Mouse (Mus musculus): Measurements from ENCODE around the gene Gosr1. TPM values are rescaled to one million over a fixed set of nuclear protein-coding genes. Genes with fewer than 3 reads are reported as not detected.

Gene Gosr1
- polyA plus RNA-seq, 1 experiment: 25.9 TPM

DNA sequence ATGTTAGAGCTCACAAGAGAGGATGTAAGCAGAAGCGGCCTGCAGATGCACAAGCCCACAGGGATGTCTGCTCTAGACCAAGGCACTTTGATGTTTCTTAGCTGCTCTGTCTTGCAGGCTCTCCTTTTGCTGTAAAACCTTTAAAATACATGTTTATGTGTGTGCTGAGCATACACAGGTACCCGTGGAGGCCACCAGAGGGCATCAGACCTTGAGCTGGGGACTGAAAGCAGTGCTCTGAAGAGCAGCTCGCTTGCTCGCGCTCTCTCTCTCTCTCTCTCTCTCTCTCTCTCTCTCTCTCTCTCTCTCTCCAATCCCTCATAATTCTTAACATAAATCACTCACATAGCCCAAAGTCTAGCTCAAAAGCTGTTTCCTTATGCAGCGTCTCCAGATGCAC, 24.3 kb downstream of the Gosr1 start:
- DNase-seq: peak; percentile 56
- Histone ChIP-seq H3K27ac (ENCODE audit: control insufficient read depth, insufficient read depth, low read length) (peak overlapping the region; percentile 75), H3K27me3 (ENCODE audit: control insufficient read depth, insufficient read depth, low read length) (no peaks in the 10 kb centered on the region), H3K4me3 (ENCODE audit: control insufficient read depth, insufficient read depth, low read length) (no peak overlapping the region), H3K4me1 (replicated peaks; ENCODE audit: control insufficient read depth, insufficient read depth, low read length) (peaks cover 10% of the 10 kb centered on the region), H3K36me3 (ENCODE audit: control insufficient read depth, insufficient read depth, low read length) (peaks cover 9% of the 10 kb centered on the region)
- 75% methylated on average over 6 of the region's 6 CpGs for WGBS
- TF ChIP-seq CTCF (IDR thresholded peaks at IDR 0.05; ENCODE audit: borderline replicate concordance, control insufficient read depth, extremely low read depth, insufficient read depth, low read length, poor library complexity) (0 out of 2 replicates have a peak, but pooled peaks have one; percentile 30), POLR2A (IDR thresholded peaks at IDR 0.05; ENCODE audit: control insufficient read depth, extremely low read depth, insufficient read depth, low read length, poor library complexity) (no peak)

DNA sequence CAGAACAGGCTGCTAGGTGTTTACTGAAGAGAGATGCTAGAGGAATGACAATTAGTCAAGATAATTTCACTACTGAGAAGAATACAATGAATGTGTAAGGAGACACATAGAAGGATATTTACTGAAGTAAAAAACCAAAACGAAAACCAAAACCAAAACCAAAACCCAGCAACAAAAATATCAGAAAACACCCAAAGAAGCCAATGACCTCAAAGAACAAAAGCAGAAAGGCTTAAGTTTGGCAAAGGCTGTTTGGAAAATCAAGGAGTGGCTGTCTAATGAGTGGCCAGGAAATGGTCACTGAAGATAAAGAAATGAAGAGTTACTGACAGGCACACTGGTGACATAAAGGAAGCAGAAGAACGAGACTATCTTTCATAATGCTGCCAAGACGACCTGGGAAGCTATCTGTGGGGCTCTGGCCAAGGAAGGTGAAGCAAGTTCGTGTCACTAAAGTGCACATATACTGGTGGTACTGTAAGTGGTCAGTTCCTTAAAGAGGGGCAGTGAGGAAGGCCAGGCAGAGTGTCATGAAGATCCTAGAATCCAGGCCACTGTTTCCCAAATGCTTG, 27.5 kb downstream of the Gosr1 start:
- no peak overlapping the region for H3K4me3 ChIP-seq (ENCODE audit: control insufficient read depth, insufficient read depth, low read length)
- TF ChIP-seq POLR2A (IDR thresholded peaks at IDR 0.05; ENCODE audit: control insufficient read depth, extremely low read depth, insufficient read depth, low read length, poor library complexity) (no peak), CTCF (IDR thresholded peaks at IDR 0.05; ENCODE audit: borderline replicate concordance, control insufficient read depth, extremely low read depth, insufficient read depth, low read length, poor library complexity) (no peak)
- peaks cover 28% of the 10 kb centered on the region for H3K36me3 ChIP-seq (ENCODE audit: control insufficient read depth, insufficient read depth, low read length)

DNA sequence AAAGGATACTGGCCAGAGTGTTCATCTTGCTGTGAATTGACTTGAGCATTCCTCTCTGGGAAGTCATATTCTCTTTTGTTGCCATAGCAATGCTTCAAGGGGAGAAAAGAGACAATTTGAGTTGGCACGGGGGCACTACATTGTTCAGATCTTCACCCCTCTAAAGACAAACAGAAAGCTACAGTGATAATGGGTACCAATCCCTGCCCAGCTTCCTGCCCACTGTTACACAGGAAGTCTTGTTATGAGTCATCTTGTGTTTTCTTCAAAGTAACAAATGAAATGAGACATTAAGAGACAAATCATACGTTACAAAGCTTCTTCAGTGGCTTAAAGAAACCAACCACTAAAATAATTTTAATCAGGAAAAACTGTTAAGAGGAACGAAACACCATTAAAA, 28.8 kb downstream of the Gosr1 start:
- H3K27me3 ChIP-seq (ENCODE audit: control insufficient read depth, insufficient read depth, low read length): no peaks in the 10 kb centered on the region
- 7% methylated on average over 3 of the region's 3 CpGs for WGBS
- peaks cover 19% of the 10 kb centered on the region for H3K4me1 ChIP-seq (replicated peaks; ENCODE audit: control insufficient read depth, insufficient read depth, low read length)
- peak; percentile 21 for DNase-seq
- no peak overlapping the region for H3K27ac ChIP-seq (ENCODE audit: control insufficient read depth, insufficient read depth, low read length)
- no peak for TF ChIP-seq CTCF (IDR thresholded peaks at IDR 0.05; ENCODE audit: borderline replicate concordance, control insufficient read depth, extremely low read depth, insufficient read depth, low read length, poor library complexity)
- no peak for TF ChIP-seq POLR2A (IDR thresholded peaks at IDR 0.05; ENCODE audit: control insufficient read depth, extremely low read depth, insufficient read depth, low read length, poor library complexity)
- no peak overlapping the region for H3K4me3 ChIP-seq (ENCODE audit: control insufficient read depth, insufficient read depth, low read length)
- peaks cover 34% of the 10 kb centered on the region for H3K36me3 ChIP-seq (ENCODE audit: control insufficient read depth, insufficient read depth, low read length)

More for the DNA sequence above, 27.5 kb downstream of the Gosr1 start:
- Histone ChIP-seq H3K27me3 (ENCODE audit: control insufficient read depth, insufficient read depth, low read length) (no peaks in the 10 kb centered on the region), H3K27ac (ENCODE audit: control insufficient read depth, insufficient read depth, low read length) (peak overlapping the region; percentile 64), H3K4me1 (replicated peaks; ENCODE audit: control insufficient read depth, insufficient read depth, low read length) (peaks cover 13% of the 10 kb centered on the region)
- DNase-seq: no peak
- WGBS: 30% methylated on average over 4 of the region's 4 CpGs

DNA sequence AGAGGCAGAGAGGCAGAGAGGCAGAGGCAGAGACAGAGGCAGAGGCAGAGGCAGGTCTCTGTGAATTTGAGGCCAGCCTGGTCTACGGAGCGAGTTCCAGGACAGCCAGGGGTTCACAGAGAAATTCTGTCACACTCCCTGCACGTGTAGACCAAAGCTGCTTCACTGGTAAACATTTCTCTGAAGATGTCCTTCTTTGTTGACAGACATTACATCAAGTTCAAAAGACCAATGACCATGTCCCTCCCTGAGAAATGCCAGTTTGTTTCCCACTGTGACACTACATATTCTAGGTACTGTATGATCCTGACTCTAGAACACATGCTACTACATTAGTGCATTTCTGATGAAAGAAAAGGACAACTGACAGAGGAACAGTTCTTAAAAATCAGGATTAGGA, 32.7 kb downstream of the Gosr1 start:
- Histone ChIP-seq H3K27ac (ENCODE audit: control insufficient read depth, insufficient read depth, low read length) (no peak overlapping the region), H3K36me3 (ENCODE audit: control insufficient read depth, insufficient read depth, low read length) (peaks cover 30% of the 10 kb centered on the region), H3K4me1 (replicated peaks; ENCODE audit: control insufficient read depth, insufficient read depth, low read length) (peaks cover 16% of the 10 kb centered on the region), H3K27me3 (ENCODE audit: control insufficient read depth, insufficient read depth, low read length) (no peaks in the 10 kb centered on the region), H3K4me3 (ENCODE audit: control insufficient read depth, insufficient read depth, low read length) (no peak overlapping the region)
- TF ChIP-seq CTCF (IDR thresholded peaks at IDR 0.05; ENCODE audit: borderline replicate concordance, control insufficient read depth, extremely low read depth, insufficient read depth, low read length, poor library complexity) (no peak), POLR2A (IDR thresholded peaks at IDR 0.05; ENCODE audit: control insufficient read depth, extremely low read depth, insufficient read depth, low read length, poor library complexity) (no peak)
- DNase-seq: no peak
- 71% methylated on average over 3 of the region's 3 CpGs for WGBS

DNA sequence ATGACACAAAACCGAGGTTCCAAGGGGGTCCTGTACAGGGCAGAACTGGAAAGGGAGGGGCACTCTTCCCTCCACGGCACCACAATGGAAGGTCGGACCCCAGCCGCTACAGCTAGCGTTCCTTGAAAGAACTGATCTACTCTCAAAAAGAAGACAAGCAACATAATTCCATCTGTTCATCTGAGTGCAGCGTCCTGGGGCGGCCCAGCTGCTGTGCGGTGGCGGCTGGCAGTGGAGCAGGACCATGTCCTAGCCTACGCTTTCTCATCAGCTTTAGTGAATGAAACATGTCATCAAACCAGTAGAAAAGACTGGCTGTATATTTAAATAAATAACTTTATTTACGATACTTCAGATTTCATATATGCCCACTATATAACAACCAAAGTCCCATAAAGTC, 35.3 kb downstream of the Gosr1 start:
- Histone ChIP-seq H3K36me3 (ENCODE audit: control insufficient read depth, insufficient read depth, low read length) (peaks cover 23% of the 10 kb centered on the region), H3K4me1 (replicated peaks; ENCODE audit: control insufficient read depth, insufficient read depth, low read length) (peaks cover 5% of the 10 kb centered on the region; the same call in 1 of the 2 replicates), H3K27ac (ENCODE audit: control insufficient read depth, insufficient read depth, low read length) (no peak overlapping the region), H3K4me3 (ENCODE audit: control insufficient read depth, insufficient read depth, low read length) (no peak overlapping the region), H3K27me3 (ENCODE audit: control insufficient read depth, insufficient read depth, low read length) (no peaks in the 10 kb centered on the region)
- WGBS: 96% methylated on average over 11 of the region's 11 CpGs
- no peak for DNase-seq
- no peak for TF ChIP-seq CTCF (IDR thresholded peaks at IDR 0.05; ENCODE audit: borderline replicate concordance, control insufficient read depth, extremely low read depth, insufficient read depth, low read length, poor library complexity)
- TF ChIP-seq POLR2A (IDR thresholded peaks at IDR 0.05; ENCODE audit: control insufficient read depth, extremely low read depth, insufficient read depth, low read length, poor library complexity): no peak

DNA sequence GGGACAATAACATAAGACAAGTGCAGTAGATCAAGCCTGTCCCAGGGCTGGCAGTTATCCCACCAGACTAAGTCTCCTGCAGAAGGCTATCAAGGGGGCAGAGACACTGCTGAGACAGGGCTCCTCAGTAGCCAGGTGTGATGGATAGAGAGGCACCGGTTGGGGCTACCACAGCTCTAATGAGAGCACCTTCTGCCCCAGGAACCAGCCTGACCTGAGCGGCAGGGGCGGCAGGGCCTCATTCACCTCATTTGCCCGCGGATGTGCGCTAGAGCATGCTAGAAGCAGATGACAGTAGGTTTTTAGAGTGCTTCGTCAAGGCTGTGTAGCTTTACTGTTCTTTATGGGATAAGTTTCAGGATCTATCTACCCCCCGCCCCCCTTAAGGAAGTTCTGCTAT, 39.5 kb downstream of the Gosr1 start:
- Histone ChIP-seq H3K36me3 (ENCODE audit: control insufficient read depth, insufficient read depth, low read length) (no peaks in the 10 kb centered on the region; the same call in 1 of the 2 replicates), H3K27ac (ENCODE audit: control insufficient read depth, insufficient read depth, low read length) (no peak overlapping the region), H3K27me3 (ENCODE audit: control insufficient read depth, insufficient read depth, low read length) (no peaks in the 10 kb centered on the region), H3K4me3 (ENCODE audit: control insufficient read depth, insufficient read depth, low read length) (no peak overlapping the region), H3K4me1 (replicated peaks; ENCODE audit: control insufficient read depth, insufficient read depth, low read length) (no peaks in the 10 kb centered on the region; the same call in 1 of the 2 replicates)
- TF ChIP-seq CTCF (IDR thresholded peaks at IDR 0.05; ENCODE audit: borderline replicate concordance, control insufficient read depth, extremely low read depth, insufficient read depth, low read length, poor library complexity) (no peak), POLR2A (IDR thresholded peaks at IDR 0.05; ENCODE audit: control insufficient read depth, extremely low read depth, insufficient read depth, low read length, poor library complexity) (no peak)
- no peak for DNase-seq
- WGBS: 93% methylated on average over 8 of the region's 8 CpGs

Measured in thymus, adult 2 months (tissue).